Mouse (Mus musculus): ENCODE data around the gene Rab34. TPM values are rescaled to one million over a fixed set of nuclear protein-coding genes. Genes with fewer than 3 reads are reported as not detected.
A peak's percentile ranks its signal among the peaks of the same experiment; 100 is the strongest.
"Not testable (repeated sequence)": the region's sequence is repeated elsewhere in the genome, so short reads cannot be mapped to it uniquely, and the experiment has no call there.

Rab34 gene
- total RNA-seq, 2 experiments from 2014 or later, result 2.5 to 3.5 TPM

DNA sequence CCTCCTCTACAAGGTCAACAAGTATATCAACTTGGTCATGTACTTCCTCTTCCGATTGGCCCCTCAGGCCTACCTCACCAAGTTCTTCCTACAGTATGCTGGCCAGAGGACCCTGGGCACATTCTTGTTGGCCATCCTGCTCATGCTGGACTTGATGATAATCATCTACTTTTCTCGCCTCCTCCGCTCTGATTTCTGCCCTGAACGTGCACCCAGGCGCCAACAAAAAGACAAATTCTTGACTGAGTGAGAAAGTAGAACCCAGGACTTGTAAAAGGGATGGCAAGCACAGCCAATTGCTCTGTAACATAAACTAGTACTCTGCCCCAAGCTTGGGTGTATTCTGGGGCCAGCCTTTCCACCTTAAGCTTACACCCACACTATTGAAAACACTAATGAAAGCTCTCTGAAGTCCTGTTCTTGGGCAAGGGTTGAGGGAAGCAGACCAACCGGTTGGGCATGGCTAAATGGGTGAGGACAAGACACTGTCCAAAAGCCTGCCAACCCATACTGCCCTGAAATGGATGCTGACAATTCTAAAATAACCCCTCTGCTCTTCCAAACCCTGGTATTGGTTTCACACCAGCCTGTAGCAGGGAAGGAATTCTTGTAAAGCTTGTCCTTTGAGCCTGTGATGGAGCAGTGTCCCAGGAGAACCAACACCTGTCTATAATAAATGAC, 8.0 kb upstream of the Rab34 start:
- DNase-seq (ENCODE audit: low spot score), result no peak

- DNase-seq (ENCODE audit: low spot score), result no peak
These were observed 6.3 kb upstream of the Rab34 start for GRCm38 (mm10) chr11:78181830-78182357.

GRCm38 (mm10) chr11:78182450-78182849, 5.8 kb upstream of the Rab34 start:
- no peak for DNase-seq (ENCODE audit: low spot score)

DNA sequence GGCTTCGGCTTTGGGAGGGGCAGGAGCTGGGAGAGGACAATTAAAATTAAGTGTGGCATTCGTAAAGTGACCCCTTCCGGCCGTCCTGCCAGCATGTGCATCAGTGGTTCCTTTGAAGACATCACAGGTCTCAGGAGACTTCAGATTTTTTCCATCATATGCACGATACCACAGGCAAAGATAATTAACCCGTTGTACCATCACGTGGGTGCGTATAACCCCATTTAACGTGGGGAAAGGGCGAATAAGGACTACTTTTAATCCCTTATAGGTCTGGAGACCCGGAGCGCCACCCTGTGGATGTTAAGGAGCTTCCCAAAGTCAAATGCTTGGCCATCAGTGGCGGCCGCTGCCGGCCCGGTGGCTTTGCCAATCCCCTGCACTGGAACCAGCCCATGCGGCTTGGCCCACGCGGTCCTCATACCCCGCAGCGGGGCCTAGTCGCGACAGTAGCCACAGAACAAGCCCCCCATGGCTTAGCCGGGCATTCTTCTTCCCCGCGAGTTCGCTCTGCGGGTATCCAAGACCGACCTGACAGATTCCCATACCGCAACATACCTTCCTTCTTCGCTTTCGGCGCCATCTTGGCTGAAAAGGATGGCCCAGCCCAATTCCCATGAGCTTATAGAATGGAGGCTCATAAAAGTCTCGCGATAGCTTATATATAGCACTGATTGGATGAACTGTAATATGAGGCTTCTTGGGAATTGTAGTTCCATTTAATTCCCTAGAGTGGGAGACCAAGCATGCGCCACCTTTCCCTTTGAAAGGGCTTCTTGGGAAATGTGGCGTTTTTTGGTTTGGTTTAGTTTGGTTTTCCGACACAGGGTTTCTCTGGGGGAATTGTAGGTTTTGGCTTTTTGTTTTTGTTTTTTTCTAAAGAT, 5.0 kb upstream of the Rab34 start, which contains the start of gene Rpl23a:
TSS of gene Rpl23a (minus strand) at position 624 of the 884 bp plus-strand sequence.
- peak; percentile 82 for DNase-seq (ENCODE audit: low spot score)

- no peak for DNase-seq (ENCODE audit: low spot score)
These were observed 4.2 kb upstream of the Rab34 start for GRCm38 (mm10) chr11:78183884-78184514.

DNA sequence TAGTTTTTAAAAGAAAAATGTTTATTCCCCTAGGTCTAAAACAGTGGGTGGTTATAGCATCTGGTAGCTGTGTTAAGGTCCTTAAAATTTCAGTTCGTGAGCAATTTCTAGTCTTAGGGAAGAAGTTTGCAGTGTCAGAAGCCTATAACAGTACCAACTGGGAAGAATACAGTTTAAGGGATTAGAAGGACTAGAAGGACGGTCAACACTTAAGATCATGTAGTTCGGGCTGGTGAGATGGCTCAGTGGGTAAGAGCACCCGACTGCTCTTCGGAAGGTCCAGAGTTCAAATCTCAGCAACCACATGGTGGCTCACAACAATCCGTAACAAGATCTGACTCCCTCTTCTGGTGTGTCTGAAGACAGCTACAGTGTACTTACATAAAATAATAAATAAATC, 3.5 kb upstream of the Rab34 start:
- not testable (repeated sequence) for DNase-seq (ENCODE audit: low spot score)

DNA sequence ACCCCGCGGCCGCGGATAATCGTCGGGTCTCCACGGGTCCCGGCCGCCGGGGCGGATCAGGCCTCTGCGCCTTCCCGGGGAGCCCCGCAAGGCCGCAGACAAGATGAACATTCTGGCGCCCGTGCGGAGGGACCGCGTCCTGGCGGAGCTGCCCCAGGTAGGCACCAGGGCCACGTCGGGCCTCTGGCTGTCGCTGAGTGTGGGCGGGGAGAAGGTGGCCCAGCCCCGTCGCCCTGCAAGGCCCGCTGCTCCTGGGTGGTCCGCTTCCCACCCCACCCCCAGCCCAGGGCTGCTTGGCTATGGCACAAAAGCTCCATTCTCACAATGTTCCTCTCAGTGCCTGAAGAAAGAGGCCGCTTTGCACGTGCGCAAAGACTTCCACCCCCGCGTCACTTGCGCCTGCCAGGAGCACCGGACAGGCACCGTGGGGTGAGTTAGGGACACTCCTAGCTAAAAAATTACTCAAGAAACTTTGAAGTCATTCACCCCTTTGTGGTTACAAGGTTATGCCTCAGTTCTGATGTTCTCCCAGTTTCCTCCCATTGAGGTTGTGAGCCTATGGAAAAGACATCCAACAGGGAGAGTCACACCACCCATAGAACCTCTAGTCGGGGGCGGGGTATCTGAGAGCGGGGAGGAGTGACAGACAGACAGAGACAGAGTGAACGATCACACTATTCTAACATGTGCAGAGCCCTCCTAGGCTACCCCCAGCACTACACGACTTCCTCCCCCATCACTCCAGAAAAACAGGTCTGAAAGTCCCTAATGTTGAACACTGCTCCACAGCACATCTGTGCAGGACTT, 1.2 kb downstream of the Rab34 start:
- DNase-seq (ENCODE audit: low spot score), result peak; percentile 21

DNA sequence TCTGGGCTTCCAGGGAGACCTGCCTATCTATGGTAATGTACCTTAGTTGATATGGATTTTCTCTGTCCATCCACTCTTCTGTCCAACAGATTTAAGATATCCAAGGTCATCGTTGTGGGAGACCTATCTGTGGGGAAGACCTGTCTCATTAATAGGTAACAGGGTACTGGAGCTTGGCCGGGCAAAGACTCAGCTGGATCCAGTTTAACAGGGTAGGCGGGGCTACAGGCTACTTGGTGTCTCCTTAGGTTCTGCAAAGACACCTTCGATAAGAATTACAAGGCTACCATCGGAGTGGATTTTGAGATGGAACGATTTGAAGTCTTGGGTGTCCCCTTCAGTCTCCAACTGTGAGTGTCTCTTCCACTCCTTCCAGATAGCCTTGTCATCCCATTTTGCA, 1.8 kb downstream of the Rab34 start:
- DNase-seq (ENCODE audit: low spot score), result no peak

DNA sequence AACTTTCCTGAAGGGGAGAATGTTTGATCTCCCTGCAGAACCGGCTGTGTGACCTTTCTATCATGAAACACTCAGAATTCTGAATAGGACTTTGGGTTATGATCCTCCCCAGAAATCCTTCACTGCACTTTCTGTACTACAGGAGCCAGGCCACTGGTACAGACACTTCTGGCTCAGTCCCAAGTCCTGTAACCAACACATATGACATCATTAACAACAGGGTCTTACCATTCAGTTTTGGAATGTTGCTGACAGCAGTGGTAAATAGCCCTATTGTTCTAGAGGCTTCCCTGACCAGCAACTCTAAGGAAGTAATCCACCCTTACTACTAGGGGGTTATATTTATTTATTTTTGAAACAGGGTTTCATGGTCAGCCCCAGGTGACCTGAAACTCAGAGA, 4.9 kb downstream of the Rab34 start, which contains the start of gene Proca1:
TSS of gene Proca1 (plus strand) at position 280 of the 400 bp plus-strand sequence.
- no peak for DNase-seq (ENCODE audit: low spot score)

DNA sequence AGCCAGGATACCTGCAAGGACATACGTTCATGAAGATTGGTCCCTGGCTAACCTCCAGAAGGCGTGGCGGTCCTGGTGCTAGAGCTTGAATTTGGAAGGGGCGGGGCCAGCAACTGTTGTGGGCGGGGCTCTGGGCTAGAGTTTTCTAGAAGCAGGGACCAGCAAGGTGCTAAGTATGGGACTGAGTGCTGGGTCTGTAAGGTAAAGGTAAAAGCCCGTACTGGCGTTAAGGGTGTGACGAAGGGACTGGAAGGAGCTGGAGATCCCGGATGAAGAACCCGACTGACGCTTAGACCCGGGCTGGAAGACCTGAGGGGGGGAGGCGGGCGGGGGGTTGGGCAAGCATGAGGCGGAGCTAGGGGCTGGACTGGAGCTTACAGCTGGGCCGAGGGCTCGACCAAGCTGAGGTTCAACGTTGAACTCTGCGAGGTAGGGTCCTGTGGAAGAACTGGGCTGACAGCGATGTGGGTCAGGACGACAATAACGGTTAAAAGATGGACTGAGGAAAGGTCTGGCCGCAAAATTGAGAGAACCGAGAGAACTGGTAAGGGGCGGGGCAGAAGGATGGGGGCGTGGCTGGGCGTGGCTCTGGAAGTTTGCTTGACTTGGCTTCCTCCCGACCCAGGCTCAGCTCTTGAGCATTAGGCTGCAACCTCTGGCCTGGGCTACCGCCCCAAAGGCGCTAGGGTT, 6.3 kb downstream of the Rab34 start:
- peak; percentile 79 for DNase-seq (ENCODE audit: low spot score)

DNA sequence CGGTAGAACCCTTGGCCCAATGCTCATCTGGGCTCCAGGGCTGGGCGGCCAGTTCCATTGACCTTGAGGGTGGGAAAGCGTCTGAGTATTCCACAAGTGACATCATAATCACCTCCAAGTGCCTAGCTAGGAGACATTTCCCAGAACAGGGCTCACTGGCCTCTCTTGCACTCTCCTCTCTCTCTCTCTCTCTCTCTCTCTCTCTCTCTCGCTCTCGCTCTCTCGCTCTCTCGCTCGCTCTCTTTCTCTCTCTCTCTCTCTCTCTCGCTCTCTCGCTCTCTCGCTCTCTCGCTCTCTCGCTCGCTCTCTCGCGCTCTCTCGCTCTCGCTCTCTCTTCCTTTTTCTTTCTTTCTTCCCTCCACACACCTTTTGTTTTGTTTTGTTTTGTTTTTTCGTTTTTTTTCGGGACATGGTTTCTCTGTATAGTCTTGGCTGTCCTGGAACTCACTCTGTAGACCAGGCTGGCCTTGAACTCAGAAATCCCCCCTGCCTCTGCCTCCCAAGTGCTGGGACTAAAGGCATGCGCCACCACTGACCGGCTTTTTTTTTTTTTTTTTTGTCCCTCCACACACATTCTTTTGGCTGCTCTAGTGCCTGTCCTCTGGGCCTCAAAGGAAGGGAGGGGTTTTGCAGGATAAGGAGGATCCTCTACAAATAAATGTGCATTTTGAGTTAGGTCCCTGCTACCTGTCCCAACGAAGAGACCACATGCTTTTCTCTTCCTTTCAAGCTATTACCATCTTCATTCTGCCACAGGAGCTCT, 7.1 kb downstream of the Rab34 start:
- DNase-seq (ENCODE audit: low spot score), result no peak

DNA sequence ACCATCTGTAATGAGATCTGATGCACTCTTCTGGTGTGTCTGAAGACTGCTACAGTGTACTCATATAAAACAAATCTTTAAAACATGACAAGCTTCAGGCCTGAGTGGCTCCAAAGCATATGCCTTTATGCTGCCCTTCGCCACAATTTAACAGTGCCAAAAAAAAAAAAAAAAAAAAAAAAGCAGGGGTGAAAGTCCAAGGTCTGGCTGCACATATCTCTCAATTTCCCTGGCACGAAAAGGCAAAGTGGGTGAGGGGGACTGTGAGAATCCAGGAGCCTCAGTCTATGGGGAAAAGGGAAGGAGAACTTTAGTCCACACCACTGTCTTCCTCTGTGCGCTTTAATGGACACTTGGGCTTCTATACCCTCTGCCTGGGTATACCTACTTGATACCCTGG, 14.1 kb downstream of the Rab34 start:
- no peak for DNase-seq (ENCODE audit: low spot score)

DNA sequence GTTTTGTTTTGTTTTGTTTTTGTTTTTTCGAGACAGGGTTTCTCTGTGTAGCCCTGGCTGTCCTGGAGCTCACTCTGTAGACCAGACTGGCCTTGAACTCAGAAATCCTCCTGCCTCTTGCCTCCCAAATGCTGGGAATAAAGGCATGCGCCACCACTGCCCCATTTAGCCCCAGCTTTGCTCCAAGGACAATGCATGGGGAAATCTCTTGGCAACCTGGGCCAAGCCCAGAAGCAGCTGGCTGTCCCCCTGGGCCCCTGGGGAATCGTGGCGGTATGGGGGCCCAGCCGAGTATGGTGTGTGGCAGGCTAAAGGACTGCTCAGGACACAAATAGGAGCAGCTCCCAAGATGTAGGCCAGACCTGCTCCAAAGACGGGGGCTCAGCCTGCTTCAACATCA, 16.1 kb downstream of the Rab34 start:
- no peak for DNase-seq (ENCODE audit: low spot score)

GRCm38 (mm10) chr11:78205361-78206206, 17.4 kb downstream of the Rab34 start:
- DNase-seq (ENCODE audit: low spot score), result no peak

DNA sequence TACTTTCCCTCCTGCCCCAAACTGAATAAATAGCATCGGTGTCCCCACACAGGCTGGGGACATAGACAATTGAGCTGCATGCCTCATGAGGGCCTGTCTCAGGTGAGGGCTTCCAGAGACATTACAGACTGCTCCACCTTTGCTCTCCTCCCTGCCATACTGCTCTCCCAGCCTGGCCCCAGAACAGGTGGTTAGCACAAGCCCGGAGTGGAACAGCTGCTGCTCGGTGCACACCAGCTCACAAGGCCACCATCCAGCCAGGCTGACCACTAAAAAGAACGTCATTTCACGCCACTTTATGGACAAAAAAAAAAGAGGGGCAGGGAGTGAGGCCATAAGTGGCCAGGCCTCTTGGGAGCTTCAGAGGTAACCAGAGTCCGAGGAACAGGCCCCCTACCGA, 19.0 kb downstream of the Rab34 start:
- no peak for DNase-seq (ENCODE audit: low spot score)

GRCm38 (mm10) chr11:78209886-78210285, 21.7 kb downstream of the Rab34 start:
- DNase-seq (ENCODE audit: low spot score), result no peak

DNA sequence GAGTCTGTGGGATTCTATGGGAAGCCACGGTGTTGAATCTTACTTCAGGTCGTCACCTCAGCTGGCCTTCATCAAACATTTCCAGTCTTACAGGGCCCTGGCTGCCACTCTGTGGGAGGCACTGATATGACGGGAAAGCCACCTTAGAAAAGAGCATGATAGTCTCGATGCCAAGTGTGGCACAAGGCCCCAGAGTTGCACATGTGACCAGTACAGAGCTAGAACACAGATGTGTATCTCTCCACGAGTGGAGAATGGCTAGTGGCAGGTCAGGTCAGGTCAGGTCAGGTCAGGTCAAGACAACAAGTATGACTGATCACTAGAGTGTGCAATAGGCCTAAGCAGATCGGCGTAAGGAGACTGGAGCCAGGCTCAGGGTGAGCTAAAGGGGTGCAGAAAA, 22.4 kb downstream of the Rab34 start:
- no peak for DNase-seq (ENCODE audit: low spot score)

DNA sequence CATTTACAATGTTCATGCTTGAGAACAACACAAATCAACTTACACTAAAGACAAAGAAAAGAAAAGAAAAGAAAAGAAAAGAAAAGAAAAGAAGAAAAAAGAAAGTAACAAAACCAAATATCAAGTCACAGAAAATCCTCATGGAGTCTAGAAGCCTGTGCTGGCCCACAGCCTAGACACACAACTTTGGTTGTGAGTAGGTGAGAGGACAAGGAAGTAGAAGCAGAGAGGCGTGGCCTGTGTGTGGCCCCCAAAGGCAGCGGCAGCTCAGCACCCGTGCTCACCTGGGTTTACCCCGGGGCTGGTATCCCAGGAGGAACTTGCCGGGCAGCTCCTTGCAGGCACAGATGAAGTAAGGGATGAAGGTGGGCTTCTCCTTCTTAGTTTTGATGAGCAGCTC, 23.3 kb downstream of the Rab34 start:
- no peak for DNase-seq (ENCODE audit: low spot score)

Data from gastrocnemius, adult 18-20 months (tissue).